Mouse (Mus musculus): ENCODE results near the gene Cib1. TPM values are rescaled to one million over a fixed set of nuclear protein-coding genes. Genes with fewer than 3 reads are reported as not detected.

Cib1 gene
- total and polyA plus RNA-seq, 2 experiments from 2014 or later: 22.3 to 30.6 TPM

DNA sequence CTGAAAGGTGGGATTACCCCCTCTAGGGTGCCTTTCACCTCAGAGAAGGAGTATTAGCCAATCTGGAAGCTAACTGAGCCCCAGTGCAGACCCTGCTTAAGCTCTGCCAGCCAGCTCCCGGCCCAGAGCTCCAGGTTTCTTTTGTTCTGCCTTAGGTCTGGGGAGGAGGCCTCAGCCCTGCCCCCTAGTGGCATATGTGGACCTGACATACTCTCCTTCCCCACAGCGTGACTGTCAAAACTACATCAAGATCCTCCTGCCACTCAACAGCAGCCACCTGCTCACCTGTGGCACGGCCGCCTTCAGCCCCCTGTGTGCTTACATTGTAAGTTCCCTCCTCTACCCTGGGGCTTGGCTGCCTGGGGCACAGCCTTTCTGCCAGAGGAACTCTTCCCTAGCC is 17.2 kb downstream of the Cib1 start:
- H3K36me3 ChIP-seq (ENCODE audit: insufficient read depth, low read length): peaks cover 36% of the 10 kb centered on the region

DNA sequence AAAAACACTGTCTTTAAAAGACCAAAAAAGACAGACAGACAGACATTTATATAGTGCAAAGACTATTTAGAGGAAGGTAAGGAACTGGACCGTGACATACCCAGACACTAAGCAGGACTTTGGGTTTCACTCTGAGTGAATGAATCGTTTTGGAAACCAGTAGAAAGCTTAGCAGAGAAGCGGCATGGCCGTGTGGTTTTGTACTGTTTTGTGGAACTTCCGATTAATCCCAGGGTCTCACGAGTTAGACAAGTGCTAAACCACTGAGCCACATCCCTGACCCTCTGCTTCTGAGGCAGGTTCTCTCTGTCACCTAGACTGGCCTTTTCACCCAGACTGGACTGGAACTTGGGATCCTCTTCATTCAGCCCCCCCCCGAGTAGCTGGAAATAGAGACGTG is 18.2 kb downstream of the Cib1 start:
- no peak overlapping the region for H3K4me2 ChIP-seq (ENCODE audit: low read depth, low read length, poor library complexity, severe bottlenecking)
- H3K27ac ChIP-seq (ENCODE audit: low read depth, low read length): no peak overlapping the region; the same call in 1 of the 2 replicates
- no peaks in the 10 kb centered on the region for H3K27me3 ChIP-seq (ENCODE audit: insufficient read depth, low read length)
- no peak for TF ChIP-seq CTCF (IDR thresholded peaks at IDR 0.05)
- H3K9me3 ChIP-seq (ENCODE audit: low read length): no peaks in the 10 kb centered on the region
- H3K4me1 ChIP-seq (ENCODE audit: insufficient read depth, low read length): no peaks in the 10 kb centered on the region
- H3K4me3 ChIP-seq (ENCODE audit: low read depth, low read length): no peak overlapping the region
- H3K9ac ChIP-seq (replicated peaks; ENCODE audit: low read length, poor library complexity, severe bottlenecking): no peak overlapping the region
- no peak for ATAC-seq (ENCODE audit: low FRiP score)
- DNase-seq (ENCODE audit: low spot score): no peak
- 77% methylated on average over 8 of the region's 8 CpGs for WGBS
- peaks cover 27% of the 10 kb centered on the region for H3K36me3 ChIP-seq (ENCODE audit: insufficient read depth, low read length)

More for the DNA sequence above, 17.2 kb downstream of the Cib1 start:
- Histone ChIP-seq H3K4me3 (ENCODE audit: low read depth, low read length) (no peak overlapping the region), H3K9ac (replicated peaks; ENCODE audit: low read length, poor library complexity, severe bottlenecking) (no peak overlapping the region), H3K27ac (ENCODE audit: low read depth, low read length) (peak overlapping the region; percentile 34; the same call in 1 of the 2 replicates), H3K4me2 (ENCODE audit: low read depth, low read length, poor library complexity, severe bottlenecking) (no peak overlapping the region), H3K4me1 (ENCODE audit: insufficient read depth, low read length) (no peaks in the 10 kb centered on the region), H3K9me3 (ENCODE audit: low read length) (no peaks in the 10 kb centered on the region), H3K27me3 (ENCODE audit: insufficient read depth, low read length) (no peaks in the 10 kb centered on the region)
- DNase-seq (ENCODE audit: low spot score) (peak; percentile 86), ATAC-seq (ENCODE audit: low FRiP score) (peak; percentile 79)
- WGBS: 15% methylated on average over 4 of the region's 4 CpGs
- TF ChIP-seq CTCF (IDR thresholded peaks at IDR 0.05): peak; percentile 86

DNA sequence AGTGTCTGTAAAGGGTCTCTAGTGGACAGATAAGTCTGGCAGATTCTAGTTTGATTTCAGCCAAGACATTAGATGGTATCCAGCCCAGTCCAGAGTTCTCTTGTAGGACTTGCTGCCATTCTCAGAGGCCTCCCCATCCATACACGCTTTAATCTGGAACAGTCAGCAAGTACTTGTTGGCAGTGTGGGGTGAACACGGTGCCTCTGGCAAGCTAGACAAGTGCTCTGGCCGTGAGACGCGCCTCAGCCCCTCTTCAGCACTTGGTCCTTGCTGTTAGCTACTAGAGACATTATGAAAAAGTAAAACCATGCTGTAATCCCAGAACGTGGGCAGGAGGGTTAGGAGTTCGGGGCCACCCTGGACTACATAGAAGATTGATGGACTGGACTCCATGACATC is 19.0 kb downstream of the Cib1 start:
- no peak overlapping the region for H3K4me3 ChIP-seq (ENCODE audit: low read depth, low read length)
- H3K4me2 ChIP-seq (ENCODE audit: low read depth, low read length, poor library complexity, severe bottlenecking): no peak overlapping the region
- H3K4me1 ChIP-seq (ENCODE audit: insufficient read depth, low read length): no peaks in the 10 kb centered on the region
- no peak for ATAC-seq (ENCODE audit: low FRiP score)
- H3K9ac ChIP-seq (replicated peaks; ENCODE audit: low read length, poor library complexity, severe bottlenecking): no peak overlapping the region
- peaks cover 18% of the 10 kb centered on the region for H3K36me3 ChIP-seq (ENCODE audit: insufficient read depth, low read length)
- no peak for DNase-seq (ENCODE audit: low spot score)
- no peak for TF ChIP-seq CTCF (IDR thresholded peaks at IDR 0.05)
- WGBS: 85% methylated on average over 7 of the region's 7 CpGs
- no peaks in the 10 kb centered on the region for H3K9me3 ChIP-seq (ENCODE audit: low read length)
- H3K27ac ChIP-seq (ENCODE audit: low read depth, low read length): no peak overlapping the region
- no peaks in the 10 kb centered on the region for H3K27me3 ChIP-seq (ENCODE audit: insufficient read depth, low read length)

DNA sequence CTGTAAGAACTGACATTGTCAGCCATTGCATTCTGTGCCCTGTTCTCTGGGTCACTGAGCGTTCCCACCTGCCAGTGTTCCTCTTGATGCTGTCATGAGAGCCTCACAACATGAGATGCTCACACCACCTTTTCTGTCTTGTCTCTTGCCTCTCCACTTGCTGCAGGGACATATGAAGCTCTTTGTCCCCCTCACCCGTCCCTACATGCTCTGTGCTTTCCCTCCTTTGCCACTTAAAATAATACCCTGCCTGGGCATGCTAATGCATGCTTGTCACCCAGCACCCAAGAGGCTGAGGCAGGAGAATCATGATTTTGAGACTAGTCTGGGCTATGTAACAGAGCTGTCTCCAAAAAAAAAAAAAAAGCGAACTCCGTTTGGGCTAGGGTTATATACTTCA is 21.6 kb downstream of the Cib1 start:
- DNase-seq (ENCODE audit: low spot score): no peak
- no peak for TF ChIP-seq CTCF (IDR thresholded peaks at IDR 0.05)
- Histone ChIP-seq H3K9ac (replicated peaks; ENCODE audit: low read length, poor library complexity, severe bottlenecking) (no peak overlapping the region), H3K4me3 (ENCODE audit: low read depth, low read length) (no peak overlapping the region), H3K4me2 (ENCODE audit: low read depth, low read length, poor library complexity, severe bottlenecking) (no peak overlapping the region), H3K9me3 (ENCODE audit: low read length) (no peaks in the 10 kb centered on the region), H3K27me3 (ENCODE audit: insufficient read depth, low read length) (no peaks in the 10 kb centered on the region), H3K27ac (ENCODE audit: low read depth, low read length) (no peak overlapping the region), H3K36me3 (ENCODE audit: insufficient read depth, low read length) (peaks cover 10% of the 10 kb centered on the region; the same call in 1 of the 2 replicates), H3K4me1 (ENCODE audit: insufficient read depth, low read length) (no peaks in the 10 kb centered on the region)
- no peak for ATAC-seq (ENCODE audit: low FRiP score)
- WGBS: 86% methylated on average over 4 of the region's 4 CpGs

DNA sequence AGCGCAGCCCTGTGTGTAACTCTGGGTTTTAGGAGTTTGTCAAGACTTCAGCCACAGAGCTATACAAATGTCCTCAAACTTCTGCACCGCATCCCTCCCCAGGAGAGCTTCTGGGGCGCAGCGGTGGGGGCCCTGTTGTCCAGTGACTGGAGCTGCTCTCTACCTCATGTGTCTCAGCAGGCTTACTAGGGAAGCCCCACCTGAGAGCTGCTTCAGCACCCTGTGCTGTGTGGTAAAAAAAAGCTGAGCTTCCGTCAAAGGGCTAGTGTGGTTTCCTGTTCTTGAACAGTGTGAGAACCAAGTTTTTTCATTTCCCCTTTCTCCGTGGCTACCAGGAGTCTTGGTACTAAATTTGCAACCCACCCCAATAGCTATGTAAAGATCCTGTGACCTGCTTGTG is 22.9 kb downstream of the Cib1 start:
- Histone ChIP-seq H3K36me3 (ENCODE audit: insufficient read depth, low read length) (peaks cover 10% of the 10 kb centered on the region; the same call in 1 of the 2 replicates), H3K27ac (ENCODE audit: low read depth, low read length) (no peak overlapping the region), H3K9me3 (ENCODE audit: low read length) (no peaks in the 10 kb centered on the region), H3K4me1 (ENCODE audit: insufficient read depth, low read length) (no peaks in the 10 kb centered on the region), H3K4me2 (ENCODE audit: low read depth, low read length, poor library complexity, severe bottlenecking) (no peak overlapping the region), H3K4me3 (ENCODE audit: low read depth, low read length) (no peak overlapping the region), H3K27me3 (ENCODE audit: insufficient read depth, low read length) (no peaks in the 10 kb centered on the region), H3K9ac (replicated peaks; ENCODE audit: low read length, poor library complexity, severe bottlenecking) (no peak overlapping the region)
- no peak for DNase-seq (ENCODE audit: low spot score)
- no peak for TF ChIP-seq CTCF (IDR thresholded peaks at IDR 0.05)
- no peak for ATAC-seq (ENCODE audit: low FRiP score)
- WGBS: 80% methylated on average over 6 of the region's 6 CpGs

DNA sequence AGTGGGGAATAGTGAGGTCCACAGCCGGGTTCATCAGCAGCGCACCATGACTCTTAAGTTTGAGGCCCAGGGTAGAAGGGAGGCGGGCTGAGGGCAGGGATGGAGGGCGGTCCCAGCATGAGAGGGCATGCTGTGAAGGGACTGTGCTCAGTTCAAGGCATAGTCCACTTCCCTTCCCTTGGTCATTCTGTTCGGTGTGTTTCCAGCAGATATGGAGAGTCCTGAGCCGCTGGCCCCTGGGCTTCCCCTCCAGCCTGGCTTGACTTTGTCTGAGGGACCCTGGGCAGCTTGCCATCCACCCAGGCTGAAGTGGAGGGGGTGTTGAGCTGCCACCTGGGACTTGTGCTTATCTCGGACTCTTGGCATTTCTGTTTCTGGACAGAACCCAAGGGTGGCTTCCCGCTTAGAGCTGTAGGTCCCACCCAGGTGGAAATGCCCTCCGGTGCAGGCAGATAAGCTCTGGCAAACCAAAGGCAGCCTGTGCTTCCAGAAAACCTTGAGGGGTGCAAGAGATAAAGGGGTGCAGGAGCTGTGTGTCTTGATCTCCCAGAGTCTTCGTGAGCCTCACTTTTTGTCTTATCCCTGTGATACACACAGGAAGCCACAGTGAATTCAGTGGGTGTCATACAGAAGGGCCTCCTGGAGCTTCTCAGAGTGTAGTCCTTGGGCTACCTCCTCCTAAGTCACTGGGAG is 23.7 kb downstream of the Cib1 start:
- TF ChIP-seq CTCF (IDR thresholded peaks at IDR 0.05): no peak
- Histone ChIP-seq H3K27me3 (ENCODE audit: insufficient read depth, low read length) (no peaks in the 10 kb centered on the region), H3K9me3 (ENCODE audit: low read length) (no peaks in the 10 kb centered on the region), H3K4me1 (ENCODE audit: insufficient read depth, low read length) (no peaks in the 10 kb centered on the region), H3K27ac (ENCODE audit: low read depth, low read length) (no peak overlapping the region), H3K36me3 (ENCODE audit: insufficient read depth, low read length) (peaks cover 10% of the 10 kb centered on the region; the same call in 1 of the 2 replicates), H3K4me2 (ENCODE audit: low read depth, low read length, poor library complexity, severe bottlenecking) (no peak overlapping the region), H3K9ac (replicated peaks; ENCODE audit: low read length, poor library complexity, severe bottlenecking) (no peak overlapping the region), H3K4me3 (ENCODE audit: low read depth, low read length) (no peak overlapping the region)
- WGBS: 72% methylated on average over 10 of the region's 10 CpGs
- no peak for ATAC-seq (ENCODE audit: low FRiP score)
- no peak for DNase-seq (ENCODE audit: low spot score)

Data from midbrain, postnatal 0 days (tissue).